Mouse (Mus musculus) bone marrow macrophage, adult 2 months (primary cell): ENCODE measurements at regions not wholly inside any gene's neighbourhood (a gene's known extent, or its start where the extent isn't known, plus 50 kb on each side); places are given as distances from the start of the nearest gene placed in this dataset.

Experiments used
- CTCF ChIP-seq: IDR thresholded peaks from 2 replicates; pipeline ENCODE4 v1.5.1; 2012; ENCODE audit warnings: low read depth, mild to moderate bottlenecking, low read length, moderate library complexity
- POLR2A ChIP-seq: IDR thresholded peaks from 2 replicates; pipeline ENCODE4 v1.6.1; 2012; ENCODE audit warnings: mild to moderate bottlenecking, low read depth, low read length, borderline replicate concordance

- TF ChIP-seq CTCF (no peak), POLR2A (no peak)
Observed at GRCm38 (mm10) chr19:14243565-14243964, 330.2 kb downstream of the Olfr1505 start.
